Mouse (Mus musculus): Measurements from ENCODE around the gene Sept11.

GRCm38 (mm10) chr5:93092857-93093622, at the start of gene Sept11:
- no peak for TF ChIP-seq CTCF (IDR thresholded peaks at IDR 0.05; ENCODE audit: control insufficient read depth, insufficient read depth, insufficient replicate concordance, low read depth, low read length)
- TF ChIP-seq POLR2A (IDR thresholded peaks at IDR 0.05; ENCODE audit: control insufficient read depth, low read depth, low read length) = no peak; the same call in 1 of the 2 replicates
